Mouse (Mus musculus) CH12.LX (cell line): ENCODE data around the gene 2900011O08Rik. TPM values are rescaled to one million over a fixed set of nuclear protein-coding genes. Genes with fewer than 3 reads are reported as not detected.

Experiments
- DNase-seq: peaks from one replicate; pipeline ENCODE4 v3.0.0-alpha.2; 2013; ENCODE audit errors: extremely low read depth
- H3K27ac ChIP-seq: 2 replicates; pipeline ENCODE4 v1.5.1; 2012; ENCODE audit warnings: low read depth, mild to moderate bottlenecking, control low read depth, moderate library complexity; ENCODE audit not compliant: insufficient read depth
- H3K27me3 ChIP-seq: replicated peaks from 2 replicates; pipeline ENCODE3; 2012; ENCODE audit warnings: inconsistent platforms
- H3K36me3 ChIP-seq, 2 experiments: replicated peaks in 1 of 2; 2 replicates each; pipeline versions ENCODE3 to v1.6.1; 2012; ENCODE audit warnings: inconsistent platforms in 1 of 2, low read length in 1 of 2, mild to moderate bottlenecking in 1 of 2, mixed read lengths in 1 of 2, moderate library complexity in 1 of 2; ENCODE audit not compliant: control insufficient read depth in 1 of 2, insufficient read depth in 1 of 2
- H3K4me1 ChIP-seq, 2 experiments: 2 replicates each; pipeline ENCODE4 v1.6.1; 2012; ENCODE audit warnings: inconsistent platforms in 1 of 2, moderate library complexity in 1 of 2; ENCODE audit not compliant: insufficient read depth in 2 of 2, control insufficient read depth in 1 of 2
- H3K4me2 ChIP-seq: 2 replicates; pipeline ENCODE4 v1.6.1; 2012; ENCODE audit warnings: low read depth, mild to moderate bottlenecking, control low read depth; ENCODE audit not compliant: poor library complexity, insufficient read depth, severe bottlenecking
- H3K4me3 ChIP-seq, 3 experiments: fragments of 150-350 bp in 1 of 3; sonication (generic) in 1 of 3; replicated peaks in 1 of 3; 2 replicates each; pipeline versions ENCODE3 to v1.5.1; 2011 to 2012; ENCODE audit warnings: low read depth in 2 of 3, low read length in 2 of 3, mild to moderate bottlenecking in 2 of 3, moderate library complexity in 2 of 3, control low read depth in 1 of 3, improper control_type of control experiment in 1 of 3, inconsistent platforms in 1 of 3, mixed read lengths in 1 of 3; ENCODE audit not compliant: poor library complexity in 1 of 3
- H3K79me2 ChIP-seq: replicated peaks from 2 replicates; pipeline ENCODE4 v1.6.1; 2012; ENCODE audit warnings: mild to moderate bottlenecking, moderate library complexity; ENCODE audit not compliant: control insufficient read depth, poor library complexity, insufficient read depth, severe bottlenecking; ENCODE audit errors: extremely low read depth
- H3K9ac ChIP-seq: 2 replicates; pipeline ENCODE4 v1.6.1; 2012; ENCODE audit warnings: low read depth, mild to moderate bottlenecking, control low read depth, moderate library complexity; ENCODE audit not compliant: insufficient read depth
- H3K9me3 ChIP-seq: replicated peaks from 2 replicates; pipeline ENCODE3; 2012; ENCODE audit warnings: low read length, inconsistent platforms, mixed read lengths
- CHD1 ChIP-seq: IDR thresholded peaks from 2 replicates; pipeline ENCODE4 v1.6.1; 2012; ENCODE audit warnings: low read depth, low read length, improper control_type of control experiment, inconsistent platforms
- ELF1 ChIP-seq: IDR thresholded peaks from 2 replicates; pipeline ENCODE4 v1.6.1; 2014; ENCODE audit warnings: low read depth, mild to moderate bottlenecking, inconsistent platforms, low read length, improper control_type of control experiment
- ETS1 ChIP-seq: conservative IDR thresholded peaks from 2 replicates; pipeline ENCODE4 v1.6.1; 2012; ENCODE audit warnings: low read depth, mild to moderate bottlenecking, inconsistent platforms, low read length, improper control_type of control experiment, moderate library complexity
- GABPA ChIP-seq: IDR thresholded peaks from 2 replicates; pipeline ENCODE4 v1.6.1; 2012; ENCODE audit warnings: low read depth, low read length, improper control_type of control experiment, inconsistent platforms; ENCODE audit not compliant: insufficient replicate concordance
- HCFC1 ChIP-seq: IDR thresholded peaks from 2 replicates; pipeline ENCODE4 v1.6.1; 2012; ENCODE audit warnings: low read depth, mild to moderate bottlenecking, inconsistent platforms, low read length, improper control_type of control experiment
- MAZ ChIP-seq: IDR thresholded peaks from 2 replicates; pipeline ENCODE4 v1.6.1; 2012; ENCODE audit warnings: low read depth, mild to moderate bottlenecking, inconsistent platforms, low read length, improper control_type of control experiment, moderate library complexity
- MEF2A ChIP-seq: IDR thresholded peaks from 2 replicates; pipeline ENCODE4 v1.6.1; 2014; ENCODE audit warnings: low read depth, mild to moderate bottlenecking, inconsistent platforms, low read length, improper control_type of control experiment, borderline replicate concordance
- MXI1 ChIP-seq: IDR thresholded peaks from 2 replicates; pipeline ENCODE4 v1.6.1; 2011; ENCODE audit warnings: mild to moderate bottlenecking, low read depth, low read length, improper control_type of control experiment
- MYC ChIP-seq: IDR thresholded peaks from 2 replicates; pipeline ENCODE4 v1.6.1; 2011; ENCODE audit warnings: low read depth, mild to moderate bottlenecking, improper control_type of control experiment, low read length
- NELFE ChIP-seq: IDR thresholded peaks from 2 replicates; pipeline ENCODE4 v1.6.1; 2011; ENCODE audit warnings: low read depth, low read length, improper control_type of control experiment
- NRF1 ChIP-seq: IDR thresholded peaks from 2 replicates; pipeline ENCODE4 v1.6.1; 2014; ENCODE audit warnings: low read depth, mild to moderate bottlenecking, inconsistent platforms, low read length, improper control_type of control experiment, moderate library complexity
- PAX5 ChIP-seq: IDR thresholded peaks from 2 replicates; pipeline ENCODE4 v1.6.1; 2012; ENCODE audit warnings: low read length, inconsistent platforms, mixed read lengths
- POLR2A ChIP-seq: IDR thresholded peaks from 2 replicates; pipeline ENCODE4 v1.6.1; 2011; ENCODE audit warnings: low read depth, mild to moderate bottlenecking, improper control_type of control experiment, low read length
- RAD21 ChIP-seq: IDR thresholded peaks from 2 replicates; pipeline ENCODE4 v1.6.1; 2011; ENCODE audit warnings: low read depth, mild to moderate bottlenecking, low read length, improper control_type of control experiment, moderate library complexity
- RCOR1 ChIP-seq: conservative IDR thresholded peaks from 2 replicates; pipeline ENCODE4 v1.6.1; 2012; ENCODE audit warnings: low read depth, mild to moderate bottlenecking, inconsistent platforms, low read length, improper control_type of control experiment
- SMC3 ChIP-seq: IDR thresholded peaks from 2 replicates; pipeline ENCODE4 v1.6.1; 2011; ENCODE audit warnings: low read depth, low read length, improper control_type of control experiment
- TCF12 ChIP-seq: IDR thresholded peaks from 2 replicates; pipeline ENCODE4 v1.6.1; 2014; ENCODE audit warnings: low read depth, mild to moderate bottlenecking, inconsistent platforms, low read length, improper control_type of control experiment
- UBTF ChIP-seq: IDR thresholded peaks from 2 replicates; pipeline ENCODE4 v1.6.1; 2012; ENCODE audit warnings: low read depth, mild to moderate bottlenecking, inconsistent platforms, low read length, improper control_type of control experiment, moderate library complexity
- USF1 ChIP-seq: IDR thresholded peaks from 2 replicates; pipeline ENCODE4 v1.6.1; 2014; ENCODE audit warnings: low read depth, mild to moderate bottlenecking, inconsistent platforms, low read length, improper control_type of control experiment
- ZC3H11A ChIP-seq: IDR thresholded peaks from 2 replicates; pipeline ENCODE4 v1.6.1; 2012; ENCODE audit warnings: low read depth, mild to moderate bottlenecking, inconsistent platforms, low read length, improper control_type of control experiment
- ZNF384 ChIP-seq: IDR thresholded peaks from 2 replicates; pipeline ENCODE4 v1.6.1; 2012; ENCODE audit warnings: low read depth, low read length, improper control_type of control experiment, inconsistent platforms
- dilution Hi-C: fragments of 300-500 bp; cut with MboI; formaldehyde crosslinking; loops from 2 replicates; pipeline ENCODE4 v1.14.3; 2020; ENCODE audit warnings: low sequenced_read_pairs; ENCODE audit not compliant: extremely low pct_unique_long_range_greater_than_20kb, extremely low pct_ligation_motif_present
- in situ Hi-C: fragments of 300-500 bp; cut with MboI; formaldehyde crosslinking; loops from 3 replicates; pipeline ENCODE4 v1.14.3; 2019; ENCODE audit warnings: low sequenced_read_pairs, low pct_ligation_motif_present, low pct_unique_long_range_greater_than_20kb, mixed read lengths
- polyA plus RNA-seq: library from polyadenylated mRNA; unstranded; fragments of >175 nt; gene quantifications from 2 replicates; pipeline ENCODE4 v1.2.1, GENCODE M21; 2012; ENCODE audit warnings: low read depth; ENCODE audit not compliant: insufficient read length
- total RNA-seq, 2 experiments: library from RNA; depleted of rRNA; stranded (reverse); fragments of 300-350 nt in 1 of 2; fragments of >200 nt in 1 of 2; gene quantifications; 2 replicates each; pipeline ENCODE4 v1.2.3; 2012 to 2014

Gene 2900011O08Rik
- total and polyA plus RNA-seq, 3 experiments, result not detected

- no peak for DNase-seq
Observed at GRCm38 (mm10) chr16:14070471-14071169, 84.2 kb downstream of the 2900011O08Rik start.

GRCm38 (mm10) chr16:14082925-14083324, 96.5 kb downstream of the 2900011O08Rik start:
- Histone ChIP-seq H3K27ac (no peak overlapping the region), H3K9me3 (peaks cover 4% of the 10 kb centered on the region), H3K27me3 (no peaks in the 10 kb centered on the region), H3K4me2 (no peak overlapping the region), H3K4me3 (no peak overlapping the region), H3K4me1 (peaks cover 0 to 14% of the 10 kb centered on the region in 2 experiments; a peak in 3 of 4 replicates), H3K36me3 (no peaks in the 10 kb centered on the region), H3K79me2 (no peaks in the 10 kb centered on the region), H3K9ac (no peak overlapping the region)
- TF ChIP-seq USF1, result no peak
- peak; percentile 25; the same call in 1 of the 2 replicates for TF ChIP-seq MEF2A
- in situ Hi-C loops, result no loop called here
- no peak for DNase-seq
- dilution Hi-C loops, result no loop called here

More at GRCm38 (mm10) chr16:14070471-14071169, 84.2 kb downstream of the 2900011O08Rik start:
- H3K27me3 ChIP-seq, result no peaks in the 10 kb centered on the region
- no peak overlapping the region for H3K4me3 ChIP-seq
- no peaks in the 10 kb centered on the region for H3K9me3 ChIP-seq
- TF ChIP-seq MYC (no peak), ELF1 (no peak), RCOR1 (no peak), PAX5 (no peak)
- no peak overlapping the region for H3K9ac ChIP-seq
- dilution Hi-C loops, result no loop called here
- in situ Hi-C loops, result no loop called here
- no peaks in the 10 kb centered on the region for H3K4me1 ChIP-seq
- H3K79me2 ChIP-seq, result no peaks in the 10 kb centered on the region
- H3K36me3 ChIP-seq, result no peaks in the 10 kb centered on the region
- no peak overlapping the region for H3K27ac ChIP-seq
- H3K4me2 ChIP-seq, result no peak overlapping the region

GRCm38 (mm10) chr16:14088249-14088648, 101.8 kb downstream of the 2900011O08Rik start:
- peak; percentile 72 for DNase-seq
- H3K27me3 ChIP-seq, result no peaks in the 10 kb centered on the region
- TF ChIP-seq NELFE, result no peak
- TF ChIP-seq GABPA, result no peak
- TF ChIP-seq CHD1, result no peak
- no peak for TF ChIP-seq PAX5
- no peak for TF ChIP-seq ZNF384
- no peak for TF ChIP-seq MAZ
- no peak for TF ChIP-seq RAD21
- TF ChIP-seq ETS1, result no peak
- no peak for TF ChIP-seq HCFC1
- no peak for TF ChIP-seq MEF2A
- TF ChIP-seq ZC3H11A, result no peak
- TF ChIP-seq NRF1, result no peak
- TF ChIP-seq POLR2A, result no peak
- TF ChIP-seq MXI1, result no peak
- TF ChIP-seq SMC3, result no peak
- no peak for TF ChIP-seq TCF12
- no peak for TF ChIP-seq UBTF
- TF ChIP-seq MYC, result no peak
- in situ Hi-C loops, result no loop called here
- no peaks in the 10 kb centered on the region for H3K36me3 ChIP-seq
- no peak overlapping the region for H3K4me2 ChIP-seq
- H3K9ac ChIP-seq, result no peak overlapping the region
- no peak overlapping the region for H3K27ac ChIP-seq
- no peaks in the 10 kb centered on the region for H3K79me2 ChIP-seq
- H3K4me3 ChIP-seq, result no peak overlapping the region
- no peaks in the 10 kb centered on the region for H3K9me3 ChIP-seq
- peaks cover 0 to 11% of the 10 kb centered on the region in 2 experiments; a peak in 3 of 4 replicates for H3K4me1 ChIP-seq
- dilution Hi-C loops, result no loop called here
